Mouse (Mus musculus) Patski (cell line): ENCODE results near the gene Coil. TPM values are rescaled to one million over a fixed set of nuclear protein-coding genes. Genes with fewer than 3 reads are reported as not detected.
"Not testable (repeated sequence)": the region's sequence is repeated elsewhere in the genome, so short reads cannot be mapped to it uniquely, and the experiment has no call there.

Experiments used
- ATAC-seq: fragments of 100-300 bp; one replicate; pipeline ENCODE4 v1.8.0; 2021
- CTCF ChIA-PET: fragments of 350-600 bp; sonication (Branson Sonifier 250); formaldehyde crosslinking; loops from one replicate; lab custom pipeline; 2022; ENCODE audit warnings: inconsistent platforms; lab: Charles Lee
- POLR2A ChIA-PET: fragments of 350-600 bp; sonication (Branson Sonifier 250); formaldehyde crosslinking; loops from one replicate; lab custom pipeline; 2022; ENCODE audit warnings: antibody characterized with exemption, inconsistent platforms; lab: Charles Lee
- DNase-seq: peaks from one replicate; pipeline ENCODE4 v3.0.0-alpha.2; 2011; ENCODE audit warnings: low read depth, low spot score
- H3K27me3 ChIP-seq: fragments of 371-371 bp; one replicate; pipeline ENCODE4 v1.5.1; 2021
- CTCF ChIP-seq: fragments of 100-300 bp; IDR thresholded peaks from one replicate; pipeline ENCODE4 v1.5.1; 2021
- in situ Hi-C: fragments of 300-500 bp; cut with MboI; formaldehyde crosslinking; loops from 3 replicates; pipeline ENCODE4 v1.11.1; 2018; ENCODE audit warnings: low pct_unique_long_range_greater_than_20kb, mixed read lengths
- polyA plus RNA-seq: library from polyadenylated mRNA; unstranded; gene quantifications from one replicate; pipeline ENCODE4 v1.2.3, GENCODE M21; 2021

Coil gene
- polyA plus RNA-seq, 1 experiment from 2014 or later = 9.7 TPM

DNA sequence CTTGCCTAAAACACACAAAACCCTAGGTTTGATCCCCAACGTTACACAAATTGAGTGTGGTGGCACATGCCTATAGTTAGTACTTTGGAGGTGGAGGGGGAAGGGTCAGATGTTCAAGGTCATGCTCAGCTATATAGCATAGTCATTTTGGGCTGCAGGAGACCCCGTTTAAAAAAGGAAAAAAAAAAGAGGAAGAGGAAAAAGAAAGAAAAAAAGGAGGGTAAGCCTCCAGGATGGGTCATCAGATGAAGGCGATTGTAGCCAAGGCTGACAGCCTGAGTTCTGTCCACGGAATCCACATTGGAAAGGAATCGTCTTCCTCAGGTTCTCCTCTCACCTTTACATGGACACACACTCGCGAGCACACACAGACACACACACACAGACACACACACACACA is 24.4 kb downstream of the Coil start:
- ChIA-PET POLR2A (no interaction called here), CTCF (interaction anchor here (1.5 to 8.0 kb wide), 5 partner anchors 9 to 46 kb away, joined by 3 to 58 read pairs (median 6); no protein-coding TSS in a partner anchor)
- no peak for ATAC-seq
- no peak for DNase-seq
- TF ChIP-seq CTCF = no peak
- H3K27me3 ChIP-seq = no peaks in the 10 kb centered on the region
- in situ Hi-C loops = no loop called here

DNA sequence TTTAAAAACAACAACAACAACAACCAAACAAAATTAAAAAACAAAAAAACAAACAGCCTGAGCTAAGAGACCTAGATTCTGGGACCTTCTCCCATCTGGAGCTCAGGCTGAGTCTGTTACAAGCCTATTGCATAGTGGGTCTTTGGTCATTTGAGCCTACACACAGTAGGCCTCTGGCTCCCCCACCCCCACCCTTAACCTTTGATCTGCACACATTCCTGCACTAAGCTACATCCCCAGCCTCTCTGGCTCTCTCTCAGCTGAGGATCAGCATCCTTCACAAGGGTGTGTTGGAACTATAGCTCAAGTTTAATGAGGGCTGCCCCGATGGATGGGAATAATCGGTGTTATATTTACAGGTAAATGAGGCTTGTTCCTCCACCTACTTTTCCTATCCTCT is 25.6 kb downstream of the Coil start:
- POLR2A ChIA-PET = interaction anchor here (0.6 kb wide), 1 partner anchor 159 kb away, joined by 3 read pairs; no protein-coding TSS in a partner anchor
- in situ Hi-C loops = no loop called here
- DNase-seq = no peak
- CTCF ChIA-PET = interaction anchor here (1.2 to 8.0 kb wide), 3 partner anchors 22 to 45 kb away, joined by 3 to 58 read pairs (median 3); no protein-coding TSS in a partner anchor
- no peaks in the 10 kb centered on the region for H3K27me3 ChIP-seq
- ATAC-seq = no peak
- TF ChIP-seq CTCF = no peak

DNA sequence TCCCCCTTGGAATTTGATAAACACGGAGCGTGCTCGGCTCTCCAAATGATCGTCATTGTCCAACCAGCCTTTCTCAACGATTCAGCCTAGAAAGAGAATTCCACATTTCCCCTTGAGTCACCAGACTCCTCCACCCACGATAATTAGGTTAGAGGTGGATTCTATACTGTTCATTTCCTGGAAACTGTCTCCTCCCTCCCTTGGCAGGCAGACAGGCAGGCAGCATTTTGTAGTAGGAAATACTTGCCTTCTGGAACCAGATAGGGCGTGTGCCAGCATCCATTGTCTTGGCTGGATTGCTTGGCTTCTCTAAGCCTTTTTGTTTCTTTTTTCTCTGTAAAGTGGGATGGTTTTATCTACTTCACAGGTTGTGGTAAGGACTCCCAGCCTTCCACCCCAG is 26.4 kb downstream of the Coil start:
- H3K27me3 ChIP-seq = no peaks in the 10 kb centered on the region
- DNase-seq (no peak), ATAC-seq (no peak)
- in situ Hi-C loops = no loop called here
- ChIA-PET CTCF (interaction anchor here (1.1 to 8.0 kb wide), 5 partner anchors 9 to 44 kb away, joined by 3 to 58 read pairs (median 5); no protein-coding TSS in a partner anchor), POLR2A (interaction anchor here (1.2 kb wide), 1 partner anchor 40 kb away, joined by 3 read pairs; no protein-coding TSS in a partner anchor)
- no peak for TF ChIP-seq CTCF

DNA sequence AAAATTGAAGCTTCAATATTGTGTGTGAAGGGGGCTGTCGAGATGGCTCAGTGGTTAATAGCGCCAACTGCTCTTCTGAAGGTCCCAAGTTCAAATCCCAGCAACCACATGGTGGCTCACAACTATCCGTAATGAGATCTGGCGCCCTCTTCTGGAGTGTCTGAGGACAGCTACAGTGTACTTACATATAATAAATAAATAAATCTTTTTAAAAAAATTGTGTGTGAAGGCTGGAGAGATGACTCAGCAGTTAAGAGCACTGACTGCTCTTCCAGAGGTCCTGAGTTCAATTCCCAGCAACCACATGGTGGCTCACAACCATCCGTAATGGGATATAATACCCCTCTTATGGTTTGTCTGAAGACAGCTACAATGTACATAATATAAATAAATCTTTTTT is 27.3 kb downstream of the Coil start:
- in situ Hi-C loops, DNase-seq, H3K27me3 ChIP-seq, ATAC-seq: not testable (repeated sequence)
- ChIA-PET POLR2A (interaction anchor here (1.2 to 1.5 kb wide), 2 partner anchors 39 to 45 kb away, joined by 3 read pairs; no protein-coding TSS in a partner anchor), CTCF (interaction anchor here (1.1 to 8.0 kb wide), 4 partner anchors 10 to 43 kb away, joined by 3 to 58 read pairs (median 5); no protein-coding TSS in a partner anchor)

DNA sequence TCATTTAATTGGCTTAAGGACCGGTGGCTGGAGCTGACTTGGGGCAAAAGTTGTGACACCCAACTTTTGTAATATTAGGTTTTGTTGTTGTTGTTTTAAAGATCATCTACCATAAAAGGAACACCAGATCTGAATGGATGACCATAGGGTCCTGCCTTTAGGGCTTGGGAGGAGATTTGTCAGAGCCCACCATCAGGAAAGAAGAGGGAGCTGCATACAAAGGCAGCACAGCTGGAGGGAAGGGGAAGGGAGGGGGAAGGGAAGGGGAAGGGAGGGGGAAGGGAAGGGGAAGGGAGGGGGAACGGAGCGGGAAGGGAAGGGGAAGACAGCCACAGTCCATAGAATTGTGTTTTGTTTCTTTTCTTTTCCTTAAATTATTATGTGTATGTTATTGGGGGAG is 28.4 kb downstream of the Coil start:
- in situ Hi-C loops = no loop called here
- no peaks in the 10 kb centered on the region for H3K27me3 ChIP-seq
- no peak for ATAC-seq
- CTCF ChIA-PET = interaction anchor here (1.1 to 8.0 kb wide), 4 partner anchors 11 to 42 kb away, joined by 3 to 58 read pairs (median 4); no protein-coding TSS in a partner anchor
- POLR2A ChIA-PET = no interaction called here
- TF ChIP-seq CTCF = no peak
- DNase-seq = no peak

DNA sequence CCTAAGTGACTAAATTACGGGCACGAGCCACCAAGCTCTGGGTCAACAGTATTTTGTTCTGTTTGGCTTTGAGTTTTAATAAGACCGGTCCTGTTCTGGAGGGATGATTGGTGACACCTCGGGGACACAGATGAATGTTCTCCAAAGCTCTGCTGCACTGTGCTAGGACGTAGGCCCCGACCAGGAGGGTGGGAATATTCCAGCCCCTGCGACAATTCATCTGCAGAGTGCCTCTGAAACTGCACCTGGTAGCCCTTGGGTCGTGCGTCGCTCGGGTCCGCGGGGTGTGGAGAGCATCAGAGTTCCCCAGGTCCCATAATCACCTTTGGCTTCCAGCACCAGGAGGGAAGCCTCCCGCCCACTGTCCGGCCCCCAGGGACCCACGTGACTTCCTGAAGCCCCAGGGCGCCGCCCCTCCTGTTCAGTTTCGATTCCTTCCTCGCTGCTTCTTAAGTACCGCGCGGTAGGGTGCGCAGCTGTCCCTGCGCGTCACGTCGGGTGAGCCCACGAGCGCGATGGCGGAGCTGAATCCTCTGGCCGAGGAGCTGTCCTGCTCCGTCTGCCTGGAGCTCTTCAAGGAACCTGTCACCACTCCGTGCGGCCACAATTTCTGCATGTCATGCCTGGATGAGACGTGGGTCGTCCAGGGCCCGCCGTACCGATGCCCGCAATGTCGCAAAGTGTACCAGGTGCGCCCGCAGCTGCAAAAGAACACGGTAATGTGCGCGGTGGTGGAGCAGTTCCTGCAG is 29.1 kb downstream of the Coil start, which contains the start of gene Trim25:
Trim25 (plus strand) TSS at position 403 of the 749 bp plus-strand sequence.
- TF ChIP-seq CTCF = no peak
- in situ Hi-C loops = no loop called here
- no peaks in the 10 kb centered on the region for H3K27me3 ChIP-seq
- ChIA-PET POLR2A (no interaction called here), CTCF (interaction anchor here (1.1 to 1.4 kb wide), 2 partner anchors 16 to 18 kb away, joined by 3 to 4 read pairs; no protein-coding TSS in a partner anchor)
- DNase-seq (no peak), ATAC-seq (peak; percentile 66)

DNA sequence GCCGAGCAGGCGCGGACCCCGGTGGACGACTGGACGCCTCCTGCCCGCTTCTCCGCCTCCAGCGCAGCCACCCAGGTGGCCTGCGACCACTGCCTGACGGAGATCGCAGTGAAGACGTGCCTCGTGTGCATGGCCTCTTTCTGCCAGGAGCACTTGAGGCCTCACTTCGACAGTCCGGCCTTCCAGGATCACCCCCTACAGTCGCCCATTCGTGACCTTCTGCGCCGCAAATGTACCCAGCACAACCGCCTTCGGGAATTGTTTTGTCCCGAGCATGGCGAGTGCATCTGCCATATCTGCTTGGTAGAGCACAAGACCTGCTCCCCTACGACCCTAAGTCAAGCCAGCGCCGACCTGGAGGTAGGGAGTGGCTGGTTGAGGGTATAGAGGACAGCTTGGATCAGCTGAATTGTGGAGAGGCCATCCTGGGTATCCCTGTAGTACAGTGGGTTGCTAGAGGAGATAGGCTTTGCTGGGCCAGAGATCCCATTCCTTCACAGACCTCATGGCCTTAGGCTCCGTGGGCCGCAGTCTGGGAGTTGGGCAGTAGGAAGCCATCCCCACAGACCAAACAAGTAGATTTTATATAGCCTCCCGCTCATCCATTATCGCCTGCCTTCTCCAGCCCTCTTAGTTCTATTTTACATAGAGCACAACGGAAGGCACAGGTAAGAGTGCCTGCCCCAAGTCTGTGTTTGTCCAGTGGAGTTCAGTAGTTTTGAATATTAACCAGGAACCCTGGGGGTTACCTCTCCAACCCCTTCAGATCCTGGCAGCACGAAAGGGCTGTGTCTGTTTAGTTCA is 29.9 kb downstream of the Coil start:
- in situ Hi-C loops = no loop called here
- DNase-seq (no peak), ATAC-seq (no peak)

DNA sequence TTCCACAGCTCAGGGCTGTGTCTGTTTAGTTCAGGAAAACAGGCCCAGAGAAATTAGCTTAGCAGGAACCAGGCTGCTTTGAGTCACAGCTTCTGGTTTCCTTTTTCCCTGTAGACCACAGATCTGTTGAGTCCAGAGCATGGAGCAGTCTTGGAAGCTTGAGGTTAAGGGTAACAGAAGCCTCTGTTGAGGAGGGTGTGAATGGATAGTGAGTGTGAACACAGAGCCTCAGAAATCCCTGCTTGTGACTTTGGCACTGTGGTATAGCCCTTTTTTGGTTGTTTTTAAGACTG is 30.4 kb downstream of the Coil start:
- DNase-seq (no peak), ATAC-seq (no peak)
- in situ Hi-C loops = no loop called here
- TF ChIP-seq CTCF = no peak
- ChIA-PET CTCF (interaction anchor here (0.9 to 1.1 kb wide), 3 partner anchors 9 to 42 kb away, joined by 3 read pairs; no protein-coding TSS in a partner anchor), POLR2A (no interaction called here)
- H3K27me3 ChIP-seq = no peaks in the 10 kb centered on the region

More for the DNA sequence above, 29.9 kb downstream of the Coil start:
- CTCF ChIA-PET = interaction anchor here (0.9 to 1.4 kb wide), 4 partner anchors 9 to 42 kb away, joined by 3 to 4 read pairs (median 3); no protein-coding TSS in a partner anchor
- POLR2A ChIA-PET = no interaction called here
- no peak for TF ChIP-seq CTCF
- no peaks in the 10 kb centered on the region for H3K27me3 ChIP-seq

DNA sequence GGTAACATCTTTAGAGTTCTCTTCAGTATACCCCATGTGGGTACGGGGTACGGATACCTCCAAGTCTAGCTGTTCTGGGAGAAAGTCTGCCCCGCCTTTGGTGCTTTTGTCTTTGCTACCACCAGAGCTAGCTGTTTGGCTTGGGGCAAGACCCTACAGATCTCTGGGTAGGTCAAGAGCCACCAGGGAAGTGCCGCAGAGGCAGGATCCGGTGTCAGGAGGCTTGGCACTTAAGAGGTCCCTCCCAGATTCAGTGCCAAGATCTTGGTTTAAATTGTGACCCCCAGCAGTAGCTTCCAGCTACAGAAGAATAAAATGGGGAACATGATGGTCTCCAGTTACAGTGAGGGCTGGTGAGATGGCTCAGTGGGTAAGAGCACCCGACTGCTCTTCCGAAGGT is 31.5 kb downstream of the Coil start:
- no peak for TF ChIP-seq CTCF
- POLR2A ChIA-PET = interaction anchor here (0.8 kb wide), 1 partner anchor 28 kb away, joined by 3 read pairs; no protein-coding TSS in a partner anchor
- ATAC-seq = no peak
- CTCF ChIA-PET = no interaction called here
- H3K27me3 ChIP-seq = no peaks in the 10 kb centered on the region
- DNase-seq = no peak
- in situ Hi-C loops = no loop called here

DNA sequence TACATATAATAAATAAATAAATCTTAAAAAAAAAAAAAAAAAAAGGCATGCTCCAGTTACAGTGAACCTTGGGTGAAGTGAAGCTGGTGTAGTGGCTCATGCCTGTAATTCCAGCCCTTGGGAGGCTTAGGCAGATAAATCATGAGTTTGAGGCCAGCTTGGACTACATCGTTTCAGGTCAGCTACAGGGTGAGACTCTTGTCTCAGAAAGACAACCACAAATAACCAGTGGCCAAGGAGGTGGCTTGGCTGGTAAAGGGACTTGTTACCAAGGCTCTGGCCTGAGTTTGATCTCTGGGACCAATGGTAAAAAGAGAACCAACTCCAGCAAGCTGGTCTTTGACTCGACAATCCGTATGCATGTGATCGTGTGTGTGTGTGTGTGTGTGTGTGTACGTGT is 32.0 kb downstream of the Coil start:
- H3K27me3 ChIP-seq = no peaks in the 10 kb centered on the region
- DNase-seq (no peak), ATAC-seq (no peak)
- CTCF ChIA-PET = no interaction called here
- TF ChIP-seq CTCF = no peak
- POLR2A ChIA-PET = no interaction called here
- in situ Hi-C loops = no loop called here
